Mouse (Mus musculus) liver, embryonic 14.5 days (tissue): ENCODE measurements at regions not wholly inside any gene's neighbourhood (a gene's known extent, or its start where the extent isn't known, plus 50 kb on each side); places are given as distances from the start of the nearest gene placed in this dataset.

Experiments
- CTCF ChIP-seq: IDR thresholded peaks from 2 replicates; pipeline ENCODE4 v1.5.1; 2016; ENCODE audit warnings: antibody characterized with exemption, low read depth, control low read depth
- EP300 ChIP-seq: IDR thresholded peaks from 2 replicates; pipeline ENCODE4 v1.6.1; 2016; ENCODE audit warnings: antibody characterized with exemption, low read depth

- peak; percentile 73 for TF ChIP-seq CTCF
- no peak for TF ChIP-seq EP300
These were observed 159.5 kb downstream of the Plpp3 start for GRCm38 (mm10) chr4:105316478-105317206.
